Mouse (Mus musculus): ENCODE results near the gene Ank2. TPM values are rescaled to one million over a fixed set of nuclear protein-coding genes. Genes with fewer than 3 reads are reported as not detected.

The Ank2 gene
- polyA plus RNA-seq, 1 experiment from 2014 or later: 169 TPM

GRCm38 (mm10) chr3:127130167-127130770 lies 368.9 kb downstream of the Ank2 start:
- no peak for ATAC-seq
- H3K36me3 ChIP-seq (ENCODE audit: control insufficient read depth, insufficient read depth, low read length): no peaks in the 10 kb centered on the region
- no peak overlapping the region for H3K4me2 ChIP-seq (ENCODE audit: low read length)
- no peak overlapping the region for H3K9ac ChIP-seq (ENCODE audit: low read depth, low read length)
- 63% methylated on average over 12 of the region's 12 CpGs for WGBS
- peaks cover 10% of the 10 kb centered on the region for H3K4me1 ChIP-seq (ENCODE audit: control insufficient read depth, insufficient read depth, low read depth, low read length)
- no peak overlapping the region for H3K27ac ChIP-seq (ENCODE audit: low read depth, low read length)
- H3K27me3 ChIP-seq (replicated peaks; ENCODE audit: control insufficient read depth, insufficient read depth, low read length): no peaks in the 10 kb centered on the region
- no peaks in the 10 kb centered on the region for H3K9me3 ChIP-seq (ENCODE audit: control insufficient read depth, low read length)
- no peak overlapping the region for H3K4me3 ChIP-seq (ENCODE audit: low read length)

- H3K27ac ChIP-seq (ENCODE audit: low read depth, low read length): no peak overlapping the region
- H3K4me3 ChIP-seq (ENCODE audit: low read length): no peak overlapping the region
- H3K4me2 ChIP-seq (ENCODE audit: low read length): no peak overlapping the region
- no peaks in the 10 kb centered on the region for H3K27me3 ChIP-seq (replicated peaks; ENCODE audit: control insufficient read depth, insufficient read depth, low read length)
- ATAC-seq: no peak
- H3K9me3 ChIP-seq (ENCODE audit: control insufficient read depth, low read length): no peaks in the 10 kb centered on the region
- H3K9ac ChIP-seq (ENCODE audit: low read depth, low read length): no peak overlapping the region
- H3K36me3 ChIP-seq (ENCODE audit: control insufficient read depth, insufficient read depth, low read length): no peaks in the 10 kb centered on the region
- peaks cover 10% of the 10 kb centered on the region for H3K4me1 ChIP-seq (ENCODE audit: control insufficient read depth, insufficient read depth, low read depth, low read length)
- 56% methylated on average over 1 of the region's 1 CpGs for WGBS
Measured at GRCm38 (mm10) chr3:127129750-127130149, 369.4 kb downstream of the Ank2 start.

- peaks cover 8% of the 10 kb centered on the region for H3K4me1 ChIP-seq (ENCODE audit: control insufficient read depth, insufficient read depth, low read depth, low read length)
- no peaks in the 10 kb centered on the region for H3K9me3 ChIP-seq (ENCODE audit: control insufficient read depth, low read length)
- H3K4me2 ChIP-seq (ENCODE audit: low read length): no peak overlapping the region
- H3K36me3 ChIP-seq (ENCODE audit: control insufficient read depth, insufficient read depth, low read length): no peaks in the 10 kb centered on the region
- WGBS: 68% methylated on average over 1 of the region's 1 CpGs
- no peak overlapping the region for H3K4me3 ChIP-seq (ENCODE audit: low read length)
- H3K27ac ChIP-seq (ENCODE audit: low read depth, low read length): no peak overlapping the region
- H3K9ac ChIP-seq (ENCODE audit: low read depth, low read length): no peak overlapping the region
- no peak for ATAC-seq
- H3K27me3 ChIP-seq (replicated peaks; ENCODE audit: control insufficient read depth, insufficient read depth, low read length): no peaks in the 10 kb centered on the region
Measured at GRCm38 (mm10) chr3:127127611-127128010, 371.5 kb downstream of the Ank2 start.

GRCm38 (mm10) chr3:127126220-127126619 lies 372.9 kb downstream of the Ank2 start:
- 55% methylated on average over 3 of the region's 3 CpGs for WGBS
- H3K4me2 ChIP-seq (ENCODE audit: low read length): no peak overlapping the region
- no peak overlapping the region for H3K27ac ChIP-seq (ENCODE audit: low read depth, low read length)
- H3K27me3 ChIP-seq (replicated peaks; ENCODE audit: control insufficient read depth, insufficient read depth, low read length): no peaks in the 10 kb centered on the region
- ATAC-seq: no peak
- no peaks in the 10 kb centered on the region for H3K36me3 ChIP-seq (ENCODE audit: control insufficient read depth, insufficient read depth, low read length)
- H3K9me3 ChIP-seq (ENCODE audit: control insufficient read depth, low read length): no peaks in the 10 kb centered on the region
- H3K9ac ChIP-seq (ENCODE audit: low read depth, low read length): no peak overlapping the region
- peaks cover 8% of the 10 kb centered on the region for H3K4me1 ChIP-seq (ENCODE audit: control insufficient read depth, insufficient read depth, low read depth, low read length)
- H3K4me3 ChIP-seq (ENCODE audit: low read length): no peak overlapping the region

- H3K27me3 ChIP-seq (replicated peaks; ENCODE audit: control insufficient read depth, insufficient read depth, low read length): no peaks in the 10 kb centered on the region
- WGBS: 38% methylated on average over 10 of the region's 10 CpGs
- peaks cover 4% of the 10 kb centered on the region; the same call in 1 of the 2 replicates for H3K4me1 ChIP-seq (ENCODE audit: control insufficient read depth, insufficient read depth, low read depth, low read length)
- ATAC-seq: peak; percentile 38
- no peaks in the 10 kb centered on the region for H3K9me3 ChIP-seq (ENCODE audit: control insufficient read depth, low read length)
- H3K4me2 ChIP-seq (ENCODE audit: low read length): no peak overlapping the region
- H3K4me3 ChIP-seq (ENCODE audit: low read length): no peak overlapping the region
- no peaks in the 10 kb centered on the region for H3K36me3 ChIP-seq (ENCODE audit: control insufficient read depth, insufficient read depth, low read length)
- H3K9ac ChIP-seq (ENCODE audit: low read depth, low read length): no peak overlapping the region
- H3K27ac ChIP-seq (ENCODE audit: low read depth, low read length): no peak overlapping the region
Measured at GRCm38 (mm10) chr3:127124375-127124993, 374.7 kb downstream of the Ank2 start.

- Histone ChIP-seq H3K27ac (ENCODE audit: low read depth, low read length) (no peak overlapping the region), H3K4me2 (ENCODE audit: low read length) (no peak overlapping the region), H3K4me3 (ENCODE audit: low read length) (no peak overlapping the region), H3K27me3 (replicated peaks; ENCODE audit: control insufficient read depth, insufficient read depth, low read length) (no peaks in the 10 kb centered on the region), H3K9me3 (ENCODE audit: control insufficient read depth, low read length) (no peaks in the 10 kb centered on the region), H3K4me1 (ENCODE audit: control insufficient read depth, insufficient read depth, low read depth, low read length) (peaks cover 4% of the 10 kb centered on the region; the same call in 1 of the 2 replicates), H3K9ac (ENCODE audit: low read depth, low read length) (no peak overlapping the region), H3K36me3 (ENCODE audit: control insufficient read depth, insufficient read depth, low read length) (no peaks in the 10 kb centered on the region)
- no peak for ATAC-seq
- 51% methylated on average over 8 of the region's 8 CpGs for WGBS
Measured at GRCm38 (mm10) chr3:127123376-127123775, 375.8 kb downstream of the Ank2 start.

GRCm38 (mm10) chr3:127118777-127119176 lies 380.4 kb downstream of the Ank2 start:
- ATAC-seq: no peak

GRCm38 (mm10) chr3:127116226-127116625 lies 382.9 kb downstream of the Ank2 start:
- no peaks in the 10 kb centered on the region for H3K9me3 ChIP-seq (ENCODE audit: control insufficient read depth, low read length)
- no peak for ATAC-seq
- no peak overlapping the region for H3K9ac ChIP-seq (ENCODE audit: low read depth, low read length)
- no peaks in the 10 kb centered on the region for H3K4me1 ChIP-seq (ENCODE audit: control insufficient read depth, insufficient read depth, low read depth, low read length)
- WGBS: 71% methylated on average over 6 of the region's 6 CpGs
- no peak overlapping the region for H3K27ac ChIP-seq (ENCODE audit: low read depth, low read length)
- no peaks in the 10 kb centered on the region for H3K36me3 ChIP-seq (ENCODE audit: control insufficient read depth, insufficient read depth, low read length)
- no peak overlapping the region for H3K4me2 ChIP-seq (ENCODE audit: low read length)
- no peaks in the 10 kb centered on the region for H3K27me3 ChIP-seq (replicated peaks; ENCODE audit: control insufficient read depth, insufficient read depth, low read length)
- H3K4me3 ChIP-seq (ENCODE audit: low read length): no peak overlapping the region

More at GRCm38 (mm10) chr3:127118777-127119176, 380.4 kb downstream of the Ank2 start:
- H3K4me3 ChIP-seq (ENCODE audit: low read length): no peak overlapping the region
- H3K4me2 ChIP-seq (ENCODE audit: low read length): no peak overlapping the region
- H3K9ac ChIP-seq (ENCODE audit: low read depth, low read length): no peak overlapping the region
- no peak overlapping the region for H3K27ac ChIP-seq (ENCODE audit: low read depth, low read length)
- H3K36me3 ChIP-seq (ENCODE audit: control insufficient read depth, insufficient read depth, low read length): no peaks in the 10 kb centered on the region
- peaks cover under 1% of the 10 kb centered on the region; the same call in 1 of the 2 replicates for H3K4me1 ChIP-seq (ENCODE audit: control insufficient read depth, insufficient read depth, low read depth, low read length)
- 96% methylated on average over 4 of the region's 4 CpGs for WGBS
- H3K27me3 ChIP-seq (replicated peaks; ENCODE audit: control insufficient read depth, insufficient read depth, low read length): no peaks in the 10 kb centered on the region
- H3K9me3 ChIP-seq (ENCODE audit: control insufficient read depth, low read length): no peaks in the 10 kb centered on the region

- no peak overlapping the region for H3K4me3 ChIP-seq (ENCODE audit: low read length)
Measured at GRCm38 (mm10) chr3:127113238-127113637, 385.9 kb downstream of the Ank2 start.

More at GRCm38 (mm10) chr3:127113238-127113637, 385.9 kb downstream of the Ank2 start:
- Histone ChIP-seq H3K27me3 (replicated peaks; ENCODE audit: control insufficient read depth, insufficient read depth, low read length) (no peaks in the 10 kb centered on the region), H3K9me3 (ENCODE audit: control insufficient read depth, low read length) (no peaks in the 10 kb centered on the region), H3K9ac (ENCODE audit: low read depth, low read length) (no peak overlapping the region), H3K27ac (ENCODE audit: low read depth, low read length) (no peak overlapping the region), H3K36me3 (ENCODE audit: control insufficient read depth, insufficient read depth, low read length) (no peaks in the 10 kb centered on the region), H3K4me2 (ENCODE audit: low read length) (no peak overlapping the region), H3K4me1 (ENCODE audit: control insufficient read depth, insufficient read depth, low read depth, low read length) (0 out of 2 replicates have a peak, but pooled peaks cover under 1% of the 10 kb centered on the region)
- no peak for ATAC-seq
- WGBS: 68% methylated on average over 7 of the region's 7 CpGs

Data from hindbrain, embryonic 16.5 days (tissue).